Mouse (Mus musculus): Measurements from ENCODE around the gene Anks1b. TPM values are rescaled to one million over a fixed set of nuclear protein-coding genes. Genes with fewer than 3 reads are reported as not detected.
A peak's percentile ranks its signal among the peaks of the same experiment; 100 is the strongest.

Gene Anks1b
- polyA plus RNA-seq, 1 experiment from 2014 or later = 96.8 TPM

DNA sequence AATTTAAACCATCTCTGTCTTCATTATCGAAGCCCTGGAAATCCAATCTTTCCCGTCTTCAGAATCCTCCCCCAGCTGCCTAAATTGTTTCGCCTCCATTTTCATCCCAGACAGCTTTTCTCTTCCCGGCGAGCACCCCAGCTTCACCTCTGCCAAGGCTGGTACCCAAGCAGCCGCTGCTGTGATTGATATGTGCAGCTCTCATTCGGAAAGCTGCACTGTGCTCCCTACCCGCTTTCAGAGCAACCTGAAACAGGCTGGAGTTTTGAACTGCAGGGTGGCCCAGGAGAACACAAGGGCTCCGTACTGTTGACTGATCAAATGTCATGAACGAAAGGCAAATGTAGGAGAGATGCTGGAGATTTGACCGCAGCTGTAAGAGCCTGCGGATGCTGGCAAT is 559.2 kb downstream of the Anks1b start:
- ATAC-seq (replicated peaks) = no peak
- 59% methylated on average over 12 of the region's 12 CpGs for WGBS
- H3K36me3 ChIP-seq (replicated peaks) = no peaks in the 10 kb centered on the region
- no peaks in the 10 kb centered on the region for H3K9me3 ChIP-seq
- peak overlapping the region; percentile 28 for H3K4me2 ChIP-seq
- no peak overlapping the region for H3K4me3 ChIP-seq
- no peaks in the 10 kb centered on the region for H3K27me3 ChIP-seq (replicated peaks)
- no peaks in the 10 kb centered on the region for H3K4me1 ChIP-seq
- H3K27ac ChIP-seq = 0 out of 2 replicates have a peak overlapping the region, but pooled peaks have one; percentile 34
- no peak overlapping the region for H3K9ac ChIP-seq

DNA sequence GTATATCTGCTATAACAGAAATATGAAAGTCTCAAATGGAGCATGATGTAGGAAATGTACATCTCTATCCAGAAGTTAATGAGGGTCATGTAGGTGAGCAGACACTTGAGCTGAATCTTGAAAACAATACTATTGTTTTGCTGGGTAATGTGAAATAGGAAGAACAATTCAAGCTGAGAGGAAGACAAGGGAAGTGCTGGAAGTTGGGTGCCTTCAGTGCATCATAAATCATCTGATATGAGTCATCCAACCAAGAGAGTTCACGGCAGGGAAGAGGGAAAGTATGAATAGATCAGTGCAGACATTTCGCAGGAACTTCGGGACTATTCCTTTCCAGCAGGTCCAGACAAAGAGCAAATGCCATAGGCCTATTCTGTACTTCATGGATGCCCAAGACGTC is 567.7 kb downstream of the Anks1b start:
- no peak overlapping the region for H3K4me3 ChIP-seq
- H3K27ac ChIP-seq = no peak overlapping the region
- H3K4me1 ChIP-seq = no peaks in the 10 kb centered on the region
- H3K9ac ChIP-seq = no peak overlapping the region
- no peaks in the 10 kb centered on the region for H3K36me3 ChIP-seq (replicated peaks)
- WGBS = 89% methylated on average over 4 of the region's 4 CpGs
- no peak for ATAC-seq (replicated peaks)
- H3K4me2 ChIP-seq = no peak overlapping the region
- H3K27me3 ChIP-seq (replicated peaks) = no peaks in the 10 kb centered on the region
- no peaks in the 10 kb centered on the region for H3K9me3 ChIP-seq

DNA sequence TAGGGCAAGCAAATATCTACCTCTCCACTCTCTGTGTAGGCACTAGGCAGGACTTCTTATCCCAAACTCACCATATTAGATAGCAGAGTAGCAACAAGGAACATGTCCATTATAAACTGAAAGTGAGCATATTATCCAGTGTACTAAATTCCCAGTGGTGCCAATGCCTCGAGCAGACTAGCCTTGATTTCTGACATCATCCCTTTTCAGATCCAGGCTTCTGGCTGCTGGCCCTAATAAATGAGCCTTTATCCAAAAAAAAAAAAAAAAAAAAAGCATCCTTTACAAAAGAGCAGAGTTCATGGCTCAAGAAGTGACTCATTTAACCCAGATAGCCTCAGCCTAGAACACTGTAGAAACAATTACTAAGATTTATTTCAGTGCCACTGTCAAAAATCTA is 568.3 kb downstream of the Anks1b start:
- Histone ChIP-seq H3K36me3 (replicated peaks) (no peaks in the 10 kb centered on the region), H3K9ac (no peak overlapping the region), H3K9me3 (no peaks in the 10 kb centered on the region), H3K4me2 (no peak overlapping the region), H3K4me1 (no peaks in the 10 kb centered on the region), H3K4me3 (no peak overlapping the region), H3K27me3 (replicated peaks) (no peaks in the 10 kb centered on the region), H3K27ac (no peak overlapping the region)
- WGBS = 42% methylated on average over 1 of the region's 1 CpGs
- ATAC-seq (replicated peaks) = no peak

DNA sequence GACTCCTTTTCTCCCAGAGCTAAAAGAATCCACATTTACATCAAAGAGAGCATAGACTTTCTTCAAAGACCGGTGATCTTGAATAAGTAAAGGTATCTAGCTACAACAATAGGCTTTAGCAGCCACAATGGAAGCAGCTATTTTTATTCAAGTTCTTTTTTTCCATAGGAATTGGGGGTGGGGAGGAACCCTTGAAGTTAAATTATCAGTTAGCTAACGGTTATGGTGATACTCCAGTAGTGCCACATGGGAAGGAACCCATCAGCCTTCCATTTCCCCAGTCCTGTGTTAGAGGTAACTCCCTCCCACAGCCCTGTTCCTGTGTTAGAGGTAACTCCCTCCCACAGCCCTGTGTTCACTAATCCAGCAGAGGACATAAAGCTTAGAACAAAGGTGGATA is 591.6 kb downstream of the Anks1b start:
- ATAC-seq (replicated peaks) = no peak

DNA sequence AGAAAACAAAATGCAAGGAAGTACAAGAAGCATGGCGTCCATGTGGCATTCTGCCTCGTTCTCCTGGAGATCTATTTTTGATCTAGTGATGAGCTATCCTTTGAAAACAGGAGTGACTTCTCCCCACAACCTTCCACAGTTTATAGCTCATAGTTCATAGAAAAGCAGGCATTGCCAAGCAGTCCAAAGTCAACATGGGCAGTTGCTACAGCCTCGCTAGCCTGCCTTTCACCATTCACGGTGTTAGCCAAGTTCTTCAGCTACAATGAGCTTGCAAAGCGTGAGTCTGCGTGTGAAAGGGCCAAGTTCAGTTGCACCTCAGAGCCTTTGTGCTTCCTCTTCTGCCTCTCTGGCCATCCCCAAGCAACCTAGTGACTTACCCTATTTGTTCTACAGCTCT is 592.1 kb downstream of the Anks1b start:
- no peaks in the 10 kb centered on the region for H3K9me3 ChIP-seq
- H3K27ac ChIP-seq = no peak overlapping the region
- no peaks in the 10 kb centered on the region for H3K36me3 ChIP-seq (replicated peaks)
- H3K4me3 ChIP-seq = no peak overlapping the region
- no peaks in the 10 kb centered on the region for H3K4me1 ChIP-seq
- no peaks in the 10 kb centered on the region; the same call in 1 of the 2 replicates for H3K27me3 ChIP-seq (replicated peaks)
- H3K4me2 ChIP-seq = no peak overlapping the region
- ATAC-seq (replicated peaks) = no peak
- whole genome bisulfite sequencing = 87% methylated on average over 6 of the region's 6 CpGs
- H3K9ac ChIP-seq = no peak overlapping the region

More for the DNA sequence above, 591.6 kb downstream of the Anks1b start:
- no peaks in the 10 kb centered on the region; the same call in 1 of the 2 replicates for H3K27me3 ChIP-seq (replicated peaks)
- H3K9me3 ChIP-seq = no peaks in the 10 kb centered on the region
- no peak overlapping the region for H3K27ac ChIP-seq
- WGBS = 59% methylated on average over 2 of the region's 2 CpGs
- H3K4me2 ChIP-seq = no peak overlapping the region
- no peak overlapping the region for H3K4me3 ChIP-seq
- H3K36me3 ChIP-seq (replicated peaks) = no peaks in the 10 kb centered on the region
- no peaks in the 10 kb centered on the region for H3K4me1 ChIP-seq
- H3K9ac ChIP-seq = no peak overlapping the region

DNA sequence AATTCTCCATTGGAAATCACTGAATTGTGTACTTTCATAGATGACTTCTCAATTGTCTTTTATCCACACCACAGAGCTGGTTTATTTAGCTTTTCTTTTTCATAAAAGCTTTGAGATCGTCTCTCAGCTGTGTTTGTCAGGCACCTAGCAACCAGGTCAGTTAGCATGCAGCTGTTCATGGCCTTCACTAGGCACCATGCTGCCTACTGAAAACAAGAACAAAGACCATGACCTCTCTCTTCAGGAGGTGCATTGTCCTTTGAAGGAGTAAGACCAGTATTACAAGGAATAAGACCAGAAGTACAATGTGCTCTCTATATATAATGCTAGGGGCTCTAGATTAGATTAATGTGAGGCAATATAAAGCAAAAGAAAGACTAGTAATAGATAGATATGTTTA is 594.2 kb downstream of the Anks1b start:
- H3K27me3 ChIP-seq (replicated peaks) = no peaks in the 10 kb centered on the region; the same call in 1 of the 2 replicates
- no peaks in the 10 kb centered on the region for H3K9me3 ChIP-seq
- no peak overlapping the region for H3K27ac ChIP-seq
- H3K4me2 ChIP-seq = no peak overlapping the region
- H3K9ac ChIP-seq = no peak overlapping the region
- ATAC-seq (replicated peaks) = no peak
- no peaks in the 10 kb centered on the region for H3K4me1 ChIP-seq
- no peak overlapping the region for H3K4me3 ChIP-seq
- WGBS = 7% methylated on average over 1 of the region's 1 CpGs
- no peaks in the 10 kb centered on the region for H3K36me3 ChIP-seq (replicated peaks)

DNA sequence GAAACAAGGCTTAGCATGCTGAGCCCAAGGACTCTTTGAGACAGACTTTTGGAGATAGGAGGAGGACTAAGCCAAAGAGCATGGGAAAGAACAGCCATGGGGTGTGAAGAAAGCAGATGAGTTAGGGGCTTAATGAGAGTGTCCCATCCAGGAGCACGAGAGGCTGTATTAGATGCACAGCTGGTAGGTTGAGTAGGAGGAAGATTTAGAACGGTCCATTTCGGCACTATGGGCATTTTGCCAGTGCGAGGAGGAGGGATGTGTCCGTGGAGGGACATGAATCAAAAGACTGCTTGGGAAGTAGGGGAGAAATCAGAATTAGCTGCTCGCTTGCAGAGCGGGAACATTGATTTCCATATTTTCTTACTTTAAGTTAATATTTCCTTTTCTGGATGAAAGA is 620.1 kb downstream of the Anks1b start:
- H3K4me3 ChIP-seq = no peak overlapping the region
- 0 out of 2 replicates have a peak overlapping the region, but pooled peaks have one; percentile 29 for H3K27ac ChIP-seq
- no peak overlapping the region for H3K4me2 ChIP-seq
- H3K9ac ChIP-seq = no peak overlapping the region
- ATAC-seq (replicated peaks) = no peak
- H3K4me1 ChIP-seq = peaks cover 18% of the 10 kb centered on the region
- no peaks in the 10 kb centered on the region for H3K27me3 ChIP-seq (replicated peaks)
- 60% methylated on average over 7 of the region's 7 CpGs for WGBS
- H3K9me3 ChIP-seq = no peaks in the 10 kb centered on the region
- H3K36me3 ChIP-seq (replicated peaks) = no peaks in the 10 kb centered on the region

DNA sequence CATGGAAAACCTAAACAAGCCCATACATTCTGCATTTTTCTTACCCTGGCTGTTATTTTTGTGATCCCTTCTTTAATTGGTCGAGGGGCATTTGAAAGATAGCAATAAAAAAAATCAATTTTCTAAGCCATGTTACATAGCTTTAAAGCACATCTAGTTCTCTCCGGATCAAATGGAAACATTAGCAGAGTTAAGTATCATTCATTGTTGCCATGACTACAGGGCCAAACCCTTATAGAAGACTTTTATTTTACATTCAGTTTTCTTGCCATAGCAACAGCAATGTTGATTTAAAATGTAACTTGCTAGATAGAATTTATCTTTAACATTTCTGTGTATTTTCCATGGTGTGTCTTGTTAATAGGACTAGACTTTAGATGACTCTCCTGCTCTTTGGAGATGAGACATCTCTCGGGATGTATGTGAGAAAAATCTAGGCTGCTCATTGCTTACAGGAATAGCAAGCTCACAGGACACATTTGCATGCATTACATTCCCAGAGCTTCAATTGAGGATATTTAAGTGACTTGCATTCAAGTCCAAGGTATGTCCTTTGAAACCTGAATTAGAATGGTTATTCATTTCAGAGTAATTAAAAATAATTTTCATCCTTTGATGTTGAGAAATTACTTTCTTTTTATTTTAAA is 620.8 kb downstream of the Anks1b start:
- no peak for ATAC-seq (replicated peaks)
- Histone ChIP-seq H3K4me2 (no peak overlapping the region), H3K4me1 (peaks cover 18% of the 10 kb centered on the region), H3K27ac (no peak overlapping the region), H3K36me3 (replicated peaks) (no peaks in the 10 kb centered on the region), H3K4me3 (no peak overlapping the region), H3K27me3 (replicated peaks) (no peaks in the 10 kb centered on the region), H3K9ac (no peak overlapping the region), H3K9me3 (no peaks in the 10 kb centered on the region)
- WGBS = 54% methylated on average over 3 of the region's 3 CpGs

DNA sequence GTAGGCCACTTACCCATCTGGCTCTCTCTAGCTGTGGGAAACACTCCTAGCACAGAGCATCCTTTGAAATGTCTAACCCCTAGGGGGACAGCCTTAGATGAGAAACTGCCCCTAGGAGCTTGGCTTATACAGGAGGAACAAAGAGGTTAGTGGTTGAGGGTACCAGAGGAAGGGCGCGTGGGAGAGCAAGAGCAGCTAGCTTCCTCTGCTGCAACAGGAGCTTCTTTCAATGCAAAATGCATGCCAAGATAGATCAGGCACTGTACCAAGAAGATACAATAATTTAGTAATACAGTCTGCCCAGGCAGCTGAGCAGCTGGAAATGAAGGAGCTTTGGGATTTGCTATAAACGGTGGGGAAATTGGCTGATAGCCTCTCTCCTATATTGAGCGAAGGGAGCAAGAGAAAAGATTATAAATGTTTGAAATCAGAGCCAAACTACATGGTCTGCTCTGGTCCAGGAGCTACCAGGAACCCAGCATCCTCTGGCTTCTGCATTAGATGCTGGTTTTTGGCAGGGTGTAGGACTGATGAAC is 621.7 kb downstream of the Anks1b start:
- peak; percentile 83 for ATAC-seq (replicated peaks)
- Histone ChIP-seq H3K9me3 (no peaks in the 10 kb centered on the region), H3K4me2 (no peak overlapping the region), H3K9ac (no peak overlapping the region), H3K27ac (peak overlapping the region; percentile 60), H3K36me3 (replicated peaks) (no peaks in the 10 kb centered on the region), H3K4me1 (peaks cover 18% of the 10 kb centered on the region), H3K27me3 (replicated peaks) (no peaks in the 10 kb centered on the region), H3K4me3 (no peak overlapping the region)
- 46% methylated on average over 4 of the region's 4 CpGs for WGBS

DNA sequence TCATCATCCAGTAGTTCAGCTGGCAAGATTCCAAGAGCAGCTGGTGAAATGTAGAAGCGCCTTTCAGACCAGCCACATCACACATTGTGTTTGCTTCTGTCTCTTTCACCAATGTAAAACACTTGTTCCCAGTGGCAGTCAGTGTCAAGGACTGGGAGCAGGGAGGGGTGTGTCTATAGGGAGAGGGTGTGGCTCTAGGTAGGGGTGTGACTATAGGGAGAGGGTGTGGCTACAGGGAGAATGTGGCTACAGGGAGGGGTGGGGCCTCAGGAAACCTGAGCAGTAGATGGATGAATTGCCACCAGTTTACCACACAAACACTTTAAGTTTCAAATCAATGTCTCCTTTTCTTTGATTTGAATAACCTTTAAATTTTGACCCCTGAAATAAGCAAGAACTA is 634.3 kb downstream of the Anks1b start:
- no peak for ATAC-seq (replicated peaks)
- Histone ChIP-seq H3K9ac (no peak overlapping the region), H3K36me3 (replicated peaks) (no peaks in the 10 kb centered on the region), H3K9me3 (no peaks in the 10 kb centered on the region), H3K27ac (no peak overlapping the region), H3K27me3 (replicated peaks) (no peaks in the 10 kb centered on the region), H3K4me2 (no peak overlapping the region), H3K4me1 (no peaks in the 10 kb centered on the region), H3K4me3 (no peak overlapping the region)
- 64% methylated on average over 1 of the region's 1 CpGs for whole genome bisulfite sequencing

DNA sequence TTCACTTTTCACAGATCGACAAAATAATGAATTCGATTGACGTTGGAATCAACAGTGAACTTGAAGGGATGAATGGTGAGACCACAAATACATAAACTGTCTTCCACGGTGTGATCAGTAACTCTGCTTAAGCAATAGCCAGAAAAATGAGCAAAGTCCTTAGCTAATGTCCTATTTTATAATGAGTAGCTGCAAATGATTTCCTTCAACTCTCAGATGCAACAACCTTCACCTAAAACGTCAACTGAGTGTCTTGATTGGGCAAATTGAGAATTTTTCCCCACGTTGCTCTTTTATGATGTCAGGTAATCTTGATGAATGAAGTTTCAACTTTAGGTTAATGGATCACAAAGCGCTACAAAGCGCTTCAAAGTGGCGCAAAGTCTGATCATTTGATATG is 639.5 kb downstream of the Anks1b start:
- ATAC-seq (replicated peaks) = no peak
- Histone ChIP-seq H3K27ac (no peak overlapping the region), H3K9ac (no peak overlapping the region), H3K4me2 (no peak overlapping the region), H3K36me3 (replicated peaks) (no peaks in the 10 kb centered on the region), H3K4me3 (no peak overlapping the region), H3K4me1 (no peaks in the 10 kb centered on the region), H3K27me3 (replicated peaks) (no peaks in the 10 kb centered on the region), H3K9me3 (no peaks in the 10 kb centered on the region)
- 90% methylated on average over 9 of the region's 9 CpGs for WGBS

DNA sequence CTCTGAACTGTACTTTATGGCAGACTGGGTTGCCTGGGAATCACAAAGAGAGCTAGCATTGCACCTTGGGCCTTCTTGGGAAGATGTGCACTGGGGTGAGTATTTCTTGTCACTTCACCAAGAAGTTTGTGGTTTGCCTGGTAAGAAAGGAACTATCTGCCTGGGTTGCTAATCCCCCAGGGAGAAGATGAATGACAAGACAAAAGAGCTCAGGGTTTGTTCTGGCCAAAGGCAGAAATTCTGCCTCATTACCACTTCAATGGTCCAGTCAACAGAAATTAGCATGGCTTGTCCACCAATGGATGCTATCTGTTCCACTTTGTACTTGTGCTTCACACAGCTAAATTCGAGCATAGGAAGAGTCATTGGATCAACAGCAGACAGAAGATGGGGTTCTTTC is 658.5 kb downstream of the Anks1b start:
- no peaks in the 10 kb centered on the region for H3K4me1 ChIP-seq
- H3K4me3 ChIP-seq = no peak overlapping the region
- H3K27ac ChIP-seq = no peak overlapping the region
- H3K36me3 ChIP-seq (replicated peaks) = no peaks in the 10 kb centered on the region
- H3K27me3 ChIP-seq (replicated peaks) = no peaks in the 10 kb centered on the region
- no peak overlapping the region for H3K4me2 ChIP-seq
- no peak for ATAC-seq (replicated peaks)
- no peak overlapping the region for H3K9ac ChIP-seq
- H3K9me3 ChIP-seq = no peaks in the 10 kb centered on the region
- 5% methylated on average over 1 of the region's 1 CpGs for WGBS

DNA sequence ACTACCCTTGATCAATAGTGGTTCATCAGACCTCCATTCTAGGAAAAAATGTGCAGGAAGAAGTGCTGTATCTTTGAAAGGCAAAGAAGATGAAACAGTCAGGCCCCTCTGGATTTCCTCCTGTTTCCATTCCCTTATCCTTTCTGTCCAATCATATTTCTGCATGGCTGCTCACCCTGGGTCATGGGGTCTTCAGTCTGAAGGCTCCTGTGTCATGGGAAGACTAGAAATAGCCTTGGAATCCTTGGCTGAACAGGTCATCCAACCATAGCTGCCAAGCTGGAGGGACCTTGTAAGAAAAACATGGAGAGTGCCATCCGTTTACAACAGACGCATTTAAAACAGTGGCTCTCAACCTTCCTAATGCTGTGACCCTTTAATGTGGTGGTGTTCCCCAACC is 662.1 kb downstream of the Anks1b start:
- Histone ChIP-seq H3K4me2 (no peak overlapping the region), H3K4me3 (no peak overlapping the region), H3K27ac (no peak overlapping the region), H3K9me3 (no peaks in the 10 kb centered on the region), H3K4me1 (no peaks in the 10 kb centered on the region), H3K9ac (no peak overlapping the region), H3K27me3 (replicated peaks) (no peaks in the 10 kb centered on the region), H3K36me3 (replicated peaks) (no peaks in the 10 kb centered on the region)
- WGBS = 87% methylated on average over 2 of the region's 2 CpGs
- no peak for ATAC-seq (replicated peaks)

All from midbrain, embryonic 15.5 days (tissue).